Mouse (Mus musculus) embryonic facial prominence, embryonic 15.5 days (tissue): ENCODE measurements at regions not wholly inside any gene's neighbourhood (a gene's known extent, or its start where the extent isn't known, plus 50 kb on each side); places are given as distances from the start of the nearest gene placed in this dataset.

Experiments
- ATAC-seq: fragments of 200-750 bp; cut with Nextera tagmentation; 2 replicates; pipeline ENCODE4 v1.8.0; 2017; ENCODE audit warnings: low read depth, moderate TSS enrichment; ENCODE audit not compliant: insufficient number of reproducible peaks, low FRiP score, low TSS enrichment
- H3K27ac ChIP-seq: fragments of 300-500 bp; sonication (generic); replicated peaks from 2 replicates; pipeline ENCODE4 v1.5.1; 2015; ENCODE audit warnings: mild to moderate bottlenecking, inconsistent platforms
- H3K27me3 ChIP-seq: fragments of 300-500 bp; sonication (generic); 2 replicates; pipeline ENCODE4 v1.6.1; 2015; ENCODE audit warnings: inconsistent platforms
- H3K36me3 ChIP-seq: fragments of 300-500 bp; sonication (generic); 2 replicates; pipeline ENCODE4 v1.6.1; 2015; ENCODE audit warnings: mild to moderate bottlenecking, inconsistent platforms
- H3K4me1 ChIP-seq: fragments of 300-500 bp; sonication (generic); 2 replicates; pipeline ENCODE4 v1.6.1; 2015; ENCODE audit warnings: inconsistent platforms
- H3K4me2 ChIP-seq: fragments of 300-500 bp; sonication (generic); replicated peaks from 2 replicates; pipeline ENCODE4 v1.6.1; 2015; ENCODE audit warnings: mild to moderate bottlenecking, inconsistent platforms
- H3K4me3 ChIP-seq: fragments of 300-500 bp; sonication (generic); replicated peaks from 2 replicates; pipeline ENCODE4 v1.5.1; 2015; ENCODE audit warnings: mild to moderate bottlenecking, inconsistent platforms
- H3K9ac ChIP-seq: fragments of 300-500 bp; sonication (generic); 2 replicates; pipeline ENCODE4 v1.6.1; 2015; ENCODE audit warnings: inconsistent platforms
- H3K9me3 ChIP-seq: fragments of 300-500 bp; sonication (generic); replicated peaks from 2 replicates; pipeline ENCODE4 v1.6.1; 2016; ENCODE audit warnings: inconsistent platforms
- whole genome bisulfite sequencing: fragments of 180-500 bp; shearing (Covaris S2); methylation state at CpG from one replicate; pipeline ENCODE4 v1.1.7; 2015; 5-methylcytosine and 5-hydroxymethylcytosine counted together

DNA sequence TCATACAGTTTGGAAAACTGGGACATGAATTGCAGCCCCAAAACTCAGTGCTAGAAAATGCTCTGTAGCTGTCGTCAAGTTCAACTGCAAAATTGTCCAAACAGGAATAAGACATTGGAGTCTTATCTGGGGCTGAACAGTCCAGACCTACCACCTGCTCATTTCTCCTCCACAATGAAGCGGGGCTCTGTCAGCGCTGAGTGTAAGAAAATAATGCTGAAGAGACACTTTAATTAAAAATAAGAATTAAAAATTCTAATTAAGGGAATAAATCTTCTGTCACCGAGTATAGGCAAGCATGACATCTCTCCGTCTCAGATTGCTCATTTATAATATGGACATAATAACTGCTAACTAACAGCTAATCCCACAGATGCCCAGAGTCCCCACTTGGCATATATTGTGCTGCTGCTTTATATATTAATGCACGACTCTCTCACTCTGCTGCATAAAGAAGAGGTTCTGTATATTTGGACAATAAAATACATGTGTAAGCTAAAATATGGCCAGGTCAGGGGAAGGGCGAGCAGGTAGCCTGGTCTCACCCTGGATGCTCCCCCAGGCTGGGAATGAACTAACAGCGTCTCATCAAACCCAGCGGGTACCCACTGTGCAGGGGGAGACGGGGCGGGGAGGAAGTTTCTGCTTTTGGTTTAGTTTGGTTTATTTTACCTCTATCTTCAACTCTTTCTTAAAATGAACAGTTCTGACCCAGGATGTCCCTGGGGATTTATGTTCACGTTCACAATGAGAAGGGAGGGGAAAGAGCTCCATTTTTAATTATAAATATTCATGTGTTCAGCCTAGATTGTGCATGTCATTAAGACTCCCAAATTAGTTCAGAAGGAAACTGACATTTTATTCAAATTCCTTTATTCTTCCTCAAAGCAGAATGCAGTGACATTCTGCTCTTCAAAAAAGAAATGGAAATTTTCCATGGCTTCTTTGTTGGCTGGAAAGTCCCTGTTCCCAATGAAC is 544.9 kb downstream of the Pdcd6ip start:
- H3K27me3 ChIP-seq = no peaks in the 10 kb centered on the region
- WGBS = 76% methylated on average over 12 of the region's 12 CpGs
- H3K27ac ChIP-seq = no peak overlapping the region
- H3K9ac ChIP-seq = no peak overlapping the region
- H3K4me1 ChIP-seq = no peaks in the 10 kb centered on the region
- H3K4me3 ChIP-seq = no peak overlapping the region
- ATAC-seq = no peak
- H3K36me3 ChIP-seq = no peaks in the 10 kb centered on the region
- H3K9me3 ChIP-seq = no peaks in the 10 kb centered on the region
- H3K4me2 ChIP-seq = no peak overlapping the region

DNA sequence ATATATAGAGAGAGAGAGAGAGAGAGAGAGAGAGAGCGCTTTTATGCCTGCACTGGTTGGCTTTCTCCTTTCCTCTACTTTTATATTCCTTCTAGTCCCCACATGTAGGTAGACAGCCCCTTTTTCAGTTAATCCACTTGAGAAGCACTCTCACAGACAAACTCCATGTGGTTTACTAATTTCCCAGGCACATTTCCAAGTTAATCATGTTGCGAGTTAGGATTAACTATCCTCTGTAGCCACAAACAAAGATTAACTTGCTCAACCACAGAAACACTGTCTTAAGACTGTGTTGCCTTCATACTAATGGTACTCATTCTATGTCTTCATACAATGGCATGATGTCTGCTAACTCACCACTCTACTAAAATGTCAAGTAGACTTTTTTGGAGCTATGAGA is 548.0 kb downstream of the Pdcd6ip start:
- H3K9me3 ChIP-seq = no peaks in the 10 kb centered on the region
- no peaks in the 10 kb centered on the region for H3K27me3 ChIP-seq
- H3K4me1 ChIP-seq = no peaks in the 10 kb centered on the region
- no peaks in the 10 kb centered on the region for H3K36me3 ChIP-seq
- no peak overlapping the region for H3K4me3 ChIP-seq
- no peak for ATAC-seq
- 85% methylated on average over 2 of the region's 2 CpGs for WGBS
- H3K9ac ChIP-seq = no peak overlapping the region
- H3K27ac ChIP-seq = no peak overlapping the region
- H3K4me2 ChIP-seq = no peak overlapping the region

DNA sequence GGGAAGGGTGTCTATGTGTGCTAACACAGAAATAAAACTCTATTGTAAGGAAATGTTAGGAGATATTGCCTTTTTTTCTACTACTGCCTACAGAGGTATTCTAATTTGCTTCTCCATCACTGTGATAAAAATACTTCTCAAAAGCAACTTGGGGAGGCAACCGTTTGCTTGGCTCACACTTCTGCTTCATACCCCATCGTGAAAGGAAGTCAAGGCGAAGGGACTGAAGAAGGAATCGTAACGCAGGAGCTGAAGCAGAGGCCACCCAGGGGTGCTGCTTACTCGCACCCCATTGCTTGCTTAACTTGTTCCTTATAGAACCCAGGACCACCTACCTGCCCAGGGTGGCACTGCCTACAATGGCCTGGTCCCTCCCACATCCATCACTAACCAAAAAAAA is 550.0 kb downstream of the Pdcd6ip start:
- Histone ChIP-seq H3K4me3 (no peak overlapping the region), H3K9ac (no peak overlapping the region), H3K4me1 (no peaks in the 10 kb centered on the region), H3K36me3 (no peaks in the 10 kb centered on the region), H3K9me3 (no peaks in the 10 kb centered on the region), H3K4me2 (no peak overlapping the region), H3K27me3 (no peaks in the 10 kb centered on the region), H3K27ac (no peak overlapping the region)
- ATAC-seq = no peak
- 75% methylated on average over 6 of the region's 6 CpGs for WGBS

DNA sequence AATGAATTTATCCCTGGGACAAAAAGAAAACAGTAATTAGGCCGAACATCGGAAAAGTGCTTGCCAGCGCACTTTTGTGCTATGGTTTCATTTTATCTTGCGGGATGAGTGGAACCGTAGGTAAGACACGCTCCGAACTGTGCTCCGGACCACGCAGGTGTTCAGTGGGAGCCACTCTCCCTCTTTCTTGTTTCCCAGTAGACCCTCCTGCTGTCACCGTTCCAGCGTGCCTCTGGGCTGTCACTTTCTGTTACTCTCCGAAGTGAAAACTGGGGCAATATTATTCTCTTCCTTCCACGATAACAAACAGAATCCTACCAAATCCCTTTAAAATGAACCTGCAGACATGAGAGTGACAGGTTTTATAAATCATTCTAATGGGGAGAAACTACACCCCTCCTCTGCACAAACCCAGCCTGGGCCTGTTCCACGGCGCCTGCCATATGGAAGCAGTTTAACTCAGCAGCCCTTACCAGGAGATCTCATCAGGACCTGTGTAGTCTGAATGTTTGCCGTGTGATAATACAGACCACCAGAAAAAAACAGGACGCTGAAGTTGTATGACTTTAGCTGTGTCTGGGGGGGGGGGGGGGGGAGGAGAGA is 550.5 kb downstream of the Pdcd6ip start:
- no peak for ATAC-seq
- WGBS = 52% methylated on average over 17 of the region's 17 CpGs
- no peak overlapping the region for H3K27ac ChIP-seq
- H3K9me3 ChIP-seq = no peaks in the 10 kb centered on the region
- no peak overlapping the region for H3K9ac ChIP-seq
- no peaks in the 10 kb centered on the region for H3K27me3 ChIP-seq
- H3K4me1 ChIP-seq = no peaks in the 10 kb centered on the region
- H3K36me3 ChIP-seq = no peaks in the 10 kb centered on the region
- no peak overlapping the region for H3K4me2 ChIP-seq
- no peak overlapping the region for H3K4me3 ChIP-seq

DNA sequence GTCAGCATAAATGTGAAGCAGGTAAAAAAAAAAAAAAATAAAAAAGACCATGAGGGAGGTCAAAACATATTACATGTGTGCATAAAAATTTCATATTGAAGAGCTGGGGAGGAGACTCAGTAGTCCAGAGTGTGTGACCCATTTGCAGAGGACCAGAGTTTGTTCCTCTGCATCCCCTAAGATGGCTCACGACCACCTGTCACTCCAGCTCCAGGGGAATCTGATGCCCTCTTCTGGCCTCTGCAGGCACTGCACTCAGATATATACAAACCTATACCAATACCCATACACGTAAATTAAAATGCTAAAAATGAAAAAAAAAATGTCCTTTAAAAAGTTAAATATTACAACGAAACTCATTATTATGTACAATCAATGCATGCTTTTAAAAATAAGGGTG is 551.4 kb downstream of the Pdcd6ip start:
- WGBS = 62% methylated on average over 3 of the region's 3 CpGs
- no peaks in the 10 kb centered on the region for H3K27me3 ChIP-seq

DNA sequence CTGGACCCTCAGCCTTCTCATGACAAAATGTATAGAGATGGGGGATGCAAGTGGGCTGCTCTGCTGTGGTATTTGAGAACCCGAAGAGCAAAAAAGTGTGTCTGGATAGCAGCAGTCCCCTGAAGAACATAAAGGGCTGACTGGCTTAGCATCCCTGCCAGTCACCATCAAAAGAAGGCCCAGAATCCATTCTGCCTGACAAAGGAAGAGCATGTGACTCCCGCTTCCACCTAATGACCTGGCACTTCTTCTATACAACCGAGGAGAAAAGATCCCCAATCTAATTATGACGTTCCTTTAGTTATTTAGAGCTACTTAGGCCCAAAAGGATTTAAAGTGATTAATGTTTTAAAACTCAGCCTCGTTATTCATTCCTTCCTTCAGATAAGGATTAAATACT is 559.0 kb downstream of the Pdcd6ip start:
- H3K27me3 ChIP-seq = no peaks in the 10 kb centered on the region
- WGBS = 48% methylated on average over 5 of the region's 5 CpGs
- ATAC-seq = no peak
- H3K4me3 ChIP-seq = no peak overlapping the region
- no peak overlapping the region for H3K4me2 ChIP-seq
- H3K9me3 ChIP-seq = no peaks in the 10 kb centered on the region
- H3K4me1 ChIP-seq = no peaks in the 10 kb centered on the region
- no peak overlapping the region for H3K27ac ChIP-seq
- no peak overlapping the region for H3K9ac ChIP-seq
- H3K36me3 ChIP-seq = no peaks in the 10 kb centered on the region

More for the DNA sequence above, 551.4 kb downstream of the Pdcd6ip start:
- no peaks in the 10 kb centered on the region for H3K4me1 ChIP-seq
- no peaks in the 10 kb centered on the region for H3K36me3 ChIP-seq
- no peaks in the 10 kb centered on the region for H3K9me3 ChIP-seq
- no peak overlapping the region for H3K9ac ChIP-seq
- no peak overlapping the region for H3K4me3 ChIP-seq
- ATAC-seq = no peak
- no peak overlapping the region for H3K27ac ChIP-seq
- no peak overlapping the region for H3K4me2 ChIP-seq

DNA sequence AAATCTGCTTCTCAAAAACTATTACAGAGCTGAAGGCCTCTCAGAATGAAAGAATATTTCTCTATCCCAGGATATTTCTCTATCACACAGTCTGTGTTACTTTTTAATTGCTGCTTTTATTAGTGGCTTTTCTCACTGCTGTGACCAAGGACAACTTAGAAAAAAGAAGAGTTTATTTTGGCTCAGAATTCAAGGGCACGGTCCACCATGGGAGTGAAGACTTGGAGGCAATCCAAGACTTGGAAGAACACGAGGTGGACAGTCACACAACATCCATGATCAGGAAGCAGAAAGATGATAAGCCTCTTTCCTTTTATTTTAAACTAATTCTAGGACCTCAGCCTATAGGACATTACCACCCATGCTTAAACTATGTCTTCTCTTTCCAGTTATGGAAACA is 561.5 kb downstream of the Pdcd6ip start:
- no peaks in the 10 kb centered on the region for H3K9me3 ChIP-seq
- no peak overlapping the region for H3K4me2 ChIP-seq
- WGBS = 74% methylated on average over 2 of the region's 2 CpGs
- H3K9ac ChIP-seq = no peak overlapping the region
- no peaks in the 10 kb centered on the region for H3K27me3 ChIP-seq
- no peak for ATAC-seq
- no peak overlapping the region for H3K27ac ChIP-seq
- no peak overlapping the region for H3K4me3 ChIP-seq
- H3K4me1 ChIP-seq = no peaks in the 10 kb centered on the region
- H3K36me3 ChIP-seq = no peaks in the 10 kb centered on the region

DNA sequence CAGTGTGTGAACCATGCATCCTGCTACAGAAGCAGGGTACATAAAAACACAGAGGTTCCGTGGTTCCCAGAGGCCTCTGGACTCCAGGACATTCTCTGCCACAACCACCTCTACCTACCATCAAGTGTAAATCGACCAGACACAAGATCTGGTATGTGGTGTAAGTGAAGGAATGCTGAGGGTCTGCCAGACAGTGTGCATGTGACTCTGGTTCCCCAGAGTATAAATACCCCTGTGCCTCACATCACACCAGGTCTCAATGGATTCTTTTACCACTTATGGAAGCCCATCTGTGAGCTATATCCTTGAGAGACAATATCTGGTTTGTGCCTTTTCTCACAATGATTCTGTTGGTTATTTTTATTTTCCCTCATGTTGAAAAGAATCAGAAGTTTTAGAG is 563.0 kb downstream of the Pdcd6ip start:
- 61% methylated on average over 2 of the region's 2 CpGs for WGBS

DNA sequence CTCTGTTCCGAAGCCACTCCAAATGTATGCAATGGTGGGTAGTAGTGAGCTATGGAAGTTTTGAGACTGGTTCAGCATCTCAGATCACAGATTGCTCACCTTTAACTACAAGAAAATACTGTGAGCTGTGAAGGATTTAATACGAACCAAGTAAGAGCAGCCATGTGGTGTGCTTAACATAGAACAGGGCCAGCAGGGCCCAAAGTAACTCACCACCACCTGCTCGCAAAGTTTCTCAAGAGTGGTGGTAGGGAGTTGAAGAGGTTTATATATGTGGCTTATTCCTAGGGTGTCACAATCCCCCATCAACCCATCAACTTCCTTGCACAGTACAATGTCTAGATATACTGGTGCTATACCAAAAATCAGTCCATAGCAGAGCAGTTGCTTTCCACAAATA is 573.4 kb downstream of the Pdcd6ip start:
- H3K4me3 ChIP-seq = no peak overlapping the region
- H3K27ac ChIP-seq = no peak overlapping the region
- H3K9ac ChIP-seq = no peak overlapping the region
- no peak for ATAC-seq
- no peaks in the 10 kb centered on the region for H3K9me3 ChIP-seq
- no peak overlapping the region for H3K4me2 ChIP-seq
- H3K36me3 ChIP-seq = no peaks in the 10 kb centered on the region
- no peaks in the 10 kb centered on the region for H3K4me1 ChIP-seq
- H3K27me3 ChIP-seq = no peaks in the 10 kb centered on the region
- 88% methylated on average over 3 of the region's 3 CpGs for WGBS

More for the DNA sequence above, 563.0 kb downstream of the Pdcd6ip start:
- H3K9ac ChIP-seq = no peak overlapping the region
- H3K9me3 ChIP-seq = no peaks in the 10 kb centered on the region
- no peaks in the 10 kb centered on the region for H3K4me1 ChIP-seq
- no peak for ATAC-seq
- no peak overlapping the region for H3K27ac ChIP-seq
- H3K36me3 ChIP-seq = no peaks in the 10 kb centered on the region
- no peak overlapping the region for H3K4me2 ChIP-seq
- H3K27me3 ChIP-seq = no peaks in the 10 kb centered on the region
- no peak overlapping the region for H3K4me3 ChIP-seq

DNA sequence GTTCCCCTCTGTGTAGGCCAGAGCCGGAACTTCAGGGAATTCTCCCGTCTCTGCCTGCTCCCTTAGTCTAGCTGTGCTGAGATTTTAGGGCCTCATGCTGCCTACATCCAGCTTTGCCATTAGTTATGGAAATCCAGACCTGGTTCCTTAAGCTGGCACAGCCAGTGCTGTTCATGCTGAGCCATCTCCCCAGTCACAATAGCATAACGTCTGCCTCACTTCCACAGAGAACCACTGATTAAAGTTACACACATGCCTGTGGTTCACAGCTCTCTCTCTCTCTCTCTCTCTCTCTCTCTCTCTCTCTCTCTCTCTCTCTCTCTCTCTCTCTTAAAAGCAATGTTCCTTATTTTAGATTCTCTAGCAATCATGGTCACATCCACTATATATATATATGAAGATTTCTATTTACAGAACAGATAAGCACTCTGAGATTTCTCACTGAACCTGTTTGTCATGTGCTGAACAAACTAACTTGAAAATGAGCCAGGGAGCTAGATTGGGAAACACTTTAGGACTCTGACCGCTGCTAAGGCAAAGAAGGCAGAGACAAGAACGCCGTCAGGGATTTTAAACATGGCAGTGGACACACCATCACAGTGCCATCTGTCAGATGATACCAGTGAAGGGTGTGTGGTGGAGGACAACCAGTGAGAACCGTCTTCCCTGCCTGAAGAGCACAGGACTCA is 584.9 kb downstream of the Pdcd6ip start:
- ATAC-seq = no peak
- Histone ChIP-seq H3K4me1 (no peaks in the 10 kb centered on the region), H3K27me3 (no peaks in the 10 kb centered on the region), H3K9me3 (no peaks in the 10 kb centered on the region), H3K4me3 (no peak overlapping the region), H3K4me2 (no peak overlapping the region), H3K9ac (no peak overlapping the region), H3K36me3 (no peaks in the 10 kb centered on the region), H3K27ac (no peak overlapping the region)
- WGBS = 64% methylated on average over 7 of the region's 7 CpGs

DNA sequence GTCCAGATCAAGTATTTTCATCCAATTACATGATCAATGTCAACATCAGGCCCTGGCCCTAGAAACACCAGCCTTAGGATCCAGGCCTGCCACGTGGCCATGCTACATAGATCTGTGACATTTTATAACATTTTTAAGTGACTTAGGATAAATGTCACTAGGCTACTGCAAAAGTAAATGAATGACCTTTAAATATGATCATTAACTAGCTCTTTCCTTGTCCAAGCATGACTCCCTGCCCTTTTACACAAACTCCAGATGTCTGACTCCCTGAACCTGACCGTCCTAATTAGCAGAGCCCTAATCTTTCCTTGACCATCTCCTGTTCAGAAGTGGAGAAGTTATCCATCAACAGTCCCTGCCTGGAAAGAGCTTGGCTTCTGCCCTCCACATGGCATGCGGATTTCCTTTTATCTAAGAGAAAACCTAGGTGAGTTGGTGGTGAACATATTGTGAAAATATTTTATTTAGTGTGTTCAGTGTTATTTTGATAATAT is 585.8 kb downstream of the Pdcd6ip start:
- Histone ChIP-seq H3K4me2 (no peak overlapping the region), H3K4me3 (no peak overlapping the region), H3K27ac (no peak overlapping the region), H3K4me1 (no peaks in the 10 kb centered on the region), H3K36me3 (no peaks in the 10 kb centered on the region), H3K9ac (no peak overlapping the region), H3K27me3 (no peaks in the 10 kb centered on the region), H3K9me3 (no peaks in the 10 kb centered on the region)
- 64% methylated on average over 3 of the region's 3 CpGs for WGBS
- no peak for ATAC-seq
